Mouse (Mus musculus): ENCODE measurements around the gene Zdhhc24.

The Zdhhc24 gene

GRCm38 (mm10) chr19:4877785-4878184 lies 683 bp upstream of the Zdhhc24 start, which contains the start of gene Actn3:
Gene Actn3 (minus strand): TSS chr19:4877909.
- DNase-seq (ENCODE audit: low spot score): no peak

- no peak for DNase-seq (ENCODE audit: low spot score)
Observed at GRCm38 (mm10) chr19:4879324-4879703, 846 bp downstream of the Zdhhc24 start.

GRCm38 (mm10) chr19:4883961-4884360 lies 5.5 kb downstream of the Zdhhc24 start:
- no peak for DNase-seq (ENCODE audit: low spot score)

GRCm38 (mm10) chr19:4889791-4890190 lies 11.3 kb downstream of the Zdhhc24 start:
- DNase-seq (ENCODE audit: low spot score): no peak

GRCm38 (mm10) chr19:4891798-4892197 lies 13.3 kb downstream of the Zdhhc24 start:
- DNase-seq (ENCODE audit: low spot score): no peak

- no peak for DNase-seq (ENCODE audit: low spot score)
Observed at GRCm38 (mm10) chr19:4896780-4897520, 18.5 kb downstream of the Zdhhc24 start.

GRCm38 (mm10) chr19:4898972-4899371 lies 20.5 kb downstream of the Zdhhc24 start:
- no peak for DNase-seq (ENCODE audit: low spot score)

GRCm38 (mm10) chr19:4899888-4900287 lies 21.4 kb downstream of the Zdhhc24 start:
- no peak for DNase-seq (ENCODE audit: low spot score)

- DNase-seq (ENCODE audit: low spot score): peak; percentile 90
Observed at GRCm38 (mm10) chr19:4905979-4906794, 27.7 kb downstream of the Zdhhc24 start, which contains the start of gene Bbs1. Gene Bbs1 (minus strand): TSS chr19:4906628.

- peak; percentile 64 for DNase-seq (ENCODE audit: low spot score)
Observed at GRCm38 (mm10) chr19:4908107-4908506, 29.6 kb downstream of the Zdhhc24 start.

- DNase-seq (ENCODE audit: low spot score): no peak
Observed at GRCm38 (mm10) chr19:4909376-4909775, 30.9 kb downstream of the Zdhhc24 start.

- no peak for DNase-seq (ENCODE audit: low spot score)
Observed at GRCm38 (mm10) chr19:4915924-4916603, 37.6 kb downstream of the Zdhhc24 start.

GRCm38 (mm10) chr19:4916827-4917226 lies 38.4 kb downstream of the Zdhhc24 start:
- DNase-seq (ENCODE audit: low spot score): no peak

- DNase-seq (ENCODE audit: low spot score): no peak
Observed at GRCm38 (mm10) chr19:4919652-4920051, 41.2 kb downstream of the Zdhhc24 start.

- DNase-seq (ENCODE audit: low spot score): no peak
Observed at GRCm38 (mm10) chr19:4925121-4925860, 46.8 kb downstream of the Zdhhc24 start.

GRCm38 (mm10) chr19:4927904-4928531 lies 49.5 kb downstream of the Zdhhc24 start, which contains the start of gene Dpp3:
Gene Dpp3 (minus strand): TSS chr19:4928287.
- peak; percentile 98 for DNase-seq (ENCODE audit: low spot score)

- no peak for DNase-seq (ENCODE audit: low spot score)
Observed at GRCm38 (mm10) chr19:4928781-4929180, 50.3 kb downstream of the Zdhhc24 start.

All from retina, embryonic 14.5 days (tissue).